Mouse (Mus musculus) intestine, embryonic 16.5 days (tissue): Measurements from ENCODE around the gene Olfr907. TPM values are rescaled to one million over a fixed set of nuclear protein-coding genes. Genes with fewer than 3 reads are reported as not detected.

Experiments
- ATAC-seq: fragments of 200-750 bp; cut with Nextera tagmentation; 2 replicates; pipeline ENCODE4 v1.8.0; 2017; ENCODE audit warnings: moderate TSS enrichment, moderate library complexity
- H3K27ac ChIP-seq: fragments of 300-500 bp; sonication (generic); 2 replicates; pipeline ENCODE4 v1.5.1; 2014; ENCODE audit warnings: mild to moderate bottlenecking, low read length
- H3K27me3 ChIP-seq: fragments of 300-500 bp; sonication (generic); replicated peaks from 2 replicates; pipeline ENCODE4 v1.6.1; 2014; ENCODE audit warnings: low read length, control low read depth, mixed read lengths; ENCODE audit not compliant: control insufficient read depth, insufficient read depth
- H3K36me3 ChIP-seq: fragments of 300-500 bp; sonication (generic); 2 replicates; pipeline ENCODE4 v1.6.1; 2014; ENCODE audit warnings: low read length, control low read depth; ENCODE audit not compliant: control insufficient read depth, insufficient read depth
- H3K4me1 ChIP-seq: fragments of 300-500 bp; sonication (generic); 2 replicates; pipeline ENCODE4 v1.6.1; 2014; ENCODE audit warnings: low read length, control low read depth, mixed read lengths; ENCODE audit not compliant: control insufficient read depth, insufficient read depth
- H3K4me2 ChIP-seq: fragments of 300-500 bp; sonication (generic); 2 replicates; pipeline ENCODE4 v1.6.1; 2014; ENCODE audit warnings: low read depth, low read length, control low read depth
- H3K4me3 ChIP-seq: fragments of 300-500 bp; sonication (generic); 2 replicates; pipeline ENCODE4 v1.5.1; 2014; ENCODE audit warnings: mild to moderate bottlenecking, low read length
- H3K9ac ChIP-seq: fragments of 300-500 bp; sonication (generic); 2 replicates; pipeline ENCODE4 v1.6.1; 2014; ENCODE audit warnings: low read depth, low read length
- H3K9me3 ChIP-seq: fragments of 300-500 bp; sonication (generic); 2 replicates; pipeline ENCODE4 v1.6.1; 2016; ENCODE audit warnings: low read length, control low read depth; ENCODE audit not compliant: control insufficient read depth
- WGBS: fragments of 180-500 bp; shearing (Covaris S2); extraction: QIAGEN DNeasy Blood & Tissue Kit; methylation state at CpG from one replicate; pipeline ENCODE4 v1.1.7; 2014; 5-methylcytosine and 5-hydroxymethylcytosine counted together
- polyA plus RNA-seq: library from polyadenylated mRNA; unstranded; fragments of >200 nt; fragmentation: Nextera tagmentation; extraction: Ambion mirVana; gene quantifications from 2 replicates; pipeline ENCODE4 v1.2.1, GENCODE M21; 2015

Gene Olfr907
- not detected in 2 replicates for polyA plus RNA-seq

DNA sequence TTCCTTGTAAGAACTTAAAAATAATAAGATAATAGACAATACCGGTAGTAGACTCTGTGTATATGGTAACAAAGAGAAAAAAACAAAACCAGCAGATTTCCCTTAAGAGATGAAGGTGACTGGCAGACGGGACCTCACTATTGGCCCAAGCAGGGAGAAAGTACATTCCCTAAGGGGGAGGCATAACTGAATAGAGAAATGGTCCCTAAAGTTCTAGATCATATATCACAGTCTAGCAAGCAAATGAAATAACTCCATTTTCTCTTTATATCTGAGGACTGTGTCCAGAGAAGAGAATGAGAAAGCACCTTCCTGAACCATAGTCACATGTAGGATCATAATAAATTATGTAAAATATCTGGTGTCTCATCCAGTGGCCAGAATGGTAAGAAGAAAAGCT is at the start of gene Olfr907:
Gene Olfr907 (plus strand): TSS at position 301 of the 400 bp plus-strand sequence.
- Histone ChIP-seq H3K4me3 (no peak within 1 kb of the TSS), H3K36me3 (no peaks in the 10 kb centered on the region), H3K9ac (no peak within 1 kb of the TSS), H3K27me3 (no peaks in the 10 kb centered on the region), H3K4me2 (no peak within 1 kb of the TSS), H3K4me1 (no peaks in the 10 kb centered on the region), H3K9me3 (no peaks in the 10 kb centered on the region), H3K27ac (no peak within 1 kb of the TSS)
- 80% methylated on average over 2 of the region's 2 CpGs for WGBS
- no peak for ATAC-seq

DNA sequence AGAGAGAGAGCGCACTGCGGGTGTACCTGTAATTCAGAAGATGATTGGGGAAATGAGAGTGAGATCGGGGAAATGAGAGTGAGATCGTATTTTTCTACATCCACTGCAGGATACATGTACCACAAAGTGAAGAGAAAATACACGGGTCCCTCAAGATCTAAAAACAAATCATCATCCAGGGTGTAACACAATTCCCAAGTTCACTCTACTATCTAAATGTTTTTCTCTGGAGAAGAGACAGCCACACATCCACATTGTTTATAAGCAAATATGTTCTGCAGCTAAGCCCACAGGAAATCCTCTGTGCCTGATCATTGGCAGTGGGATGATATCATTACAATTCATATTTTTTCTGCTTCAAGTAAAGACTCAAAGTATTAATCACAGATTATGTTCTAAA is 48.2 kb upstream of the Olfr907 start, which contains the start of gene Olfr902:
Gene Olfr902 (plus strand): TSS at position 301 of the 400 bp plus-strand sequence.
- Histone ChIP-seq H3K27ac (no peak within 1 kb of the TSS), H3K27me3 (no peaks in the 10 kb centered on the region), H3K4me2 (no peak within 1 kb of the TSS), H3K4me1 (no peaks in the 10 kb centered on the region), H3K4me3 (no peak within 1 kb of the TSS), H3K36me3 (no peaks in the 10 kb centered on the region), H3K9ac (no peak within 1 kb of the TSS), H3K9me3 (no peaks in the 10 kb centered on the region)
- WGBS, result 86% methylated on average over 5 of the region's 5 CpGs
- ATAC-seq, result no peak

DNA sequence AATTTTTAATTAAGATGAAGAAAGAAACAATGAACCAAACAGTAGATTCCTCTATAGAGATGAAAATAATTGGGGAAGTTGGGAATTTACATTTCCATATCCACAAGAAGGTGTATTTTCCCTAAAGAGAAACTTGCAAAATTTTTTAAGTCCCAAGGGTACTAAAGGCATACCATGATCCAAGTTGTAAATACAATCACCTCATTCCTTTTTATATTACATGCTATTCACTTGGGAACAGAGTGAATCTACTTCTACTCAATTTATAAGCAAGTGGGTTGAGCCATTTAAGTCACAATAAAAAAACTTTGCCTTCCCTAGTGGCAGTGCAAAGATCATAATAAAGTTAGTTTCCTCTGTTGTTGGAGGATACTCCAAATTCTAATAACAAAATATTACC is 32.8 kb upstream of the Olfr907 start, which contains the start of gene Olfr904:
Gene Olfr904 (plus strand): TSS at position 301 of the 400 bp plus-strand sequence.
- Histone ChIP-seq H3K4me1 (no peaks in the 10 kb centered on the region), H3K27ac (no peak within 1 kb of the TSS), H3K4me3 (no peak within 1 kb of the TSS), H3K27me3 (no peaks in the 10 kb centered on the region), H3K9ac (no peak within 1 kb of the TSS), H3K4me2 (no peak within 1 kb of the TSS), H3K36me3 (no peaks in the 10 kb centered on the region), H3K9me3 (no peaks in the 10 kb centered on the region)
- ATAC-seq, result no peak

DNA sequence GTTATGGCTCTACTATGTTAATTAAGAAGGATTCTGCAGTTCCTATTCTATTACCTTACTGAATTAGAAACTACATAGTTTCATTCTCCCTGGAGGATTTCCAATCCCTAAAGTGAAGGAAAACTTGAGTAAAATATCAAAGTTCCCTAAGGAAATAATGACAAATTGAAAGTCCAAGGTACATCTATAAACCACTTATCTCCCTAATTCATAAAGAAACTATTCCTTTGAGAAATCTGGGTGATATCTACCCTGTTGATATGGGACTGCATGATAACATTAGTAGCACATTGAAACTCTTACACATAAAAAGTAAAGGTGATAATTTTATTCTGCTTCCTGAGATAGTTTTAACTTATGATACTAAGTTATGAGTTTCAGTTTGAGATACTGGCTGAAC is 24.8 kb upstream of the Olfr907 start, which contains the start of gene Olfr905:
Gene Olfr905 (plus strand): TSS at position 301 of the 400 bp plus-strand sequence.
- no peaks in the 10 kb centered on the region for H3K4me1 ChIP-seq
- no peak for ATAC-seq
- H3K4me2 ChIP-seq, result no peak within 1 kb of the TSS
- no peaks in the 10 kb centered on the region for H3K36me3 ChIP-seq
- H3K9me3 ChIP-seq, result no peaks in the 10 kb centered on the region
- H3K27ac ChIP-seq, result no peak within 1 kb of the TSS
- H3K4me3 ChIP-seq, result no peak within 1 kb of the TSS
- no peak within 1 kb of the TSS for H3K9ac ChIP-seq
- H3K27me3 ChIP-seq, result no peaks in the 10 kb centered on the region

DNA sequence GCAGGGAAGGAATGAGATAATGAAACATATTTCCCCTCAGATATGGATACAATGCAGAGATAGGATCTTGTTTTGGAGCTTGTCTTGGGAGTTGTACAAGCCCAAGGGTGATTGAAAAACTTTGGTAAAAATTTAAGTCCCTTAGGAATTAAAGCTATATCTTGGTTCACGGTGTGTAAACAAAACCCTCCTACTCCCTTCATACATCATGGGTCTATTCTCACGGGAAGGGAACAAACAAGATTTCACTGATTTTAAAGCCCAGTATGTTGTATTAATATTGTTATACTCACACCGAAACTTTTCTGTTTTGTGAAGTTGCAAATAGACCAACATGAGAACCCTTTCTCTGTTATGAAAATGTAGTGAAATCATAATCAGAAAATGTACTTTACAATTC is 8.8 kb upstream of the Olfr907 start, which contains the start of gene Olfr906:
Gene Olfr906 (plus strand): TSS at position 301 of the 400 bp plus-strand sequence.
- Histone ChIP-seq H3K9ac (no peak within 1 kb of the TSS), H3K4me2 (no peak within 1 kb of the TSS), H3K36me3 (no peaks in the 10 kb centered on the region), H3K4me3 (no peak within 1 kb of the TSS), H3K4me1 (no peaks in the 10 kb centered on the region), H3K27ac (no peak within 1 kb of the TSS), H3K9me3 (no peaks in the 10 kb centered on the region), H3K27me3 (no peaks in the 10 kb centered on the region)
- ATAC-seq, result no peak
- 78% methylated on average over 3 of the region's 3 CpGs for WGBS

DNA sequence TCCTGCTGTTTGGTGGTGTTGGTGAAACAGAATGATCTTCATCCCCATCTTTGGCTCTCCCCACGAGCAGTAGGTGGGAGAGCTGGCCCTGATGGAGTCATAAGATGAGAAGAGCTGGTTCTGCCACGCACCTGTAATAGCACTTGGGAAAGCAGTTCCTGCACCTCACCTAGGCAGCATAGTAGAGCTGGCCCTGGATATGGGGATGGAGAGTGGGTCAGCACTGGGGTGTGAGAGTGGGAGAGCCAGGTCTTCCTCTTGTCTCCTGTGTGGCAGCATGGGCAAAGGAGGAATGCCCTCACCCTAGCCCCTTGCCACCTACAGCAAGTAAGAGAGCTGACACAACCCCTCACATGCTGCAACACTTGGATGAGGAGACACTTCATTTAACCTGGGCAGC is 16.8 kb downstream of the Olfr907 start:
- no peak overlapping the region for H3K4me2 ChIP-seq
- no peaks in the 10 kb centered on the region for H3K27me3 ChIP-seq
- ATAC-seq, result no peak

DNA sequence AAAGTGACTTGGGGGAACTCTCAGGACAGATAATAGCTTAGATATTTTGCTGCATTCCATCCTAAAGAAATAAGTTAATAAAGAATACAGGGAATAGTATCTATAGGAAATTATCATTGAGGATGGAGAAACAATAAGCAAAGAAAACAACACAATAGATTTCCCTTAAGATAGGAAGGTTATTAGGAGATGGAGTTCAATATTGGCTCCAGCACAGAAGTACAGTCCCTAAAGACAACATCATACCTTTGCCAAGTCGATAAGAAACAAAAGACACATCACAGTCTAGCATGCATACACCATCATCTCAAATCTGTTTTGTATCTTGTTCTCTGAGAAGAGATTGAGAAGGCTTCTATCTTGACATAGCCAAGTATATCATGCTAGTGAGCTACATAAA is 25.7 kb downstream of the Olfr907 start, which contains the start of gene Olfr911-ps1:
Gene Olfr911-ps1 (plus strand): TSS at position 301 of the 400 bp plus-strand sequence.
- H3K4me2 ChIP-seq, result no peak within 1 kb of the TSS
- no peak for ATAC-seq
- 72% methylated on average over 1 of the region's 1 CpGs for WGBS
- no peaks in the 10 kb centered on the region for H3K4me1 ChIP-seq
- no peaks in the 10 kb centered on the region for H3K27me3 ChIP-seq
- no peaks in the 10 kb centered on the region for H3K9me3 ChIP-seq
- no peak within 1 kb of the TSS for H3K27ac ChIP-seq
- no peak within 1 kb of the TSS for H3K4me3 ChIP-seq
- H3K36me3 ChIP-seq, result no peaks in the 10 kb centered on the region
- no peak within 1 kb of the TSS for H3K9ac ChIP-seq

More for the DNA sequence above, 16.8 kb downstream of the Olfr907 start:
- Histone ChIP-seq H3K27ac (no peak overlapping the region), H3K4me3 (no peak overlapping the region), H3K4me1 (no peaks in the 10 kb centered on the region), H3K9ac (no peak overlapping the region), H3K9me3 (no peaks in the 10 kb centered on the region), H3K36me3 (no peaks in the 10 kb centered on the region)
- WGBS, result 83% methylated on average over 2 of the region's 2 CpGs

DNA sequence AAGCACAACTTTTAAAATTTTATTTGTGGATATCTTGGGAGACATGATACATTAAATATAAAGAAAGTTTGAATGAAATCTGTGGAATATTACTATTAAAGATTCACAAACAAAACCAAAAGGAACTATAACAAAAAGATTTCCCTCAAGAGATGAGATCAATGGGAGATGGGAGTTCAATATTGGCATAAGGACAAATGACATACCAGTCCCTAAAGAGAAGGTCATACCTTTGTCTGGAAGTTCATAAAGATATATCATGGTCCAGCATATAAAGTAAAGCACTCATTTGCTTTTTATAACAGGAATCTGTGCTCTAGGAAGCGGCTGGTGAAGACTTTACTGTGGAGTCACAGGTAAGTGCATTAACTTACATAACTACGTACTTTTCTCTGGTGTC is 41.9 kb downstream of the Olfr907 start, which contains the start of gene Olfr910:
Gene Olfr910 (plus strand): TSS at position 301 of the 400 bp plus-strand sequence.
- no peak for ATAC-seq
- H3K9me3 ChIP-seq, result no peaks in the 10 kb centered on the region
- no peaks in the 10 kb centered on the region for H3K27me3 ChIP-seq
- H3K36me3 ChIP-seq, result no peaks in the 10 kb centered on the region
- no peak within 1 kb of the TSS for H3K9ac ChIP-seq
- 93% methylated on average over 2 of the region's 2 CpGs for WGBS
- H3K4me1 ChIP-seq, result no peaks in the 10 kb centered on the region
- no peak within 1 kb of the TSS for H3K4me2 ChIP-seq
- H3K27ac ChIP-seq, result no peak within 1 kb of the TSS
- no peak within 1 kb of the TSS for H3K4me3 ChIP-seq
